Mouse (Mus musculus) splenic B cell, adult 2 months (primary cell): ENCODE measurements around the gene Skiv2l.
"Not testable (repeated sequence)": the region's sequence is repeated elsewhere in the genome, so short reads cannot be mapped to it uniquely, and the experiment has no call there.

Source experiments
- DNase-seq: peaks from one replicate; pipeline ENCODE4 v3.0.0-alpha.2; 2011; ENCODE audit warnings: low read depth, low spot score
- H3K27me3 ChIP-seq: 2 replicates; pipeline ENCODE4 v1.6.1; 2012; ENCODE audit warnings: mild to moderate bottlenecking, low read length, moderate library complexity, mixed read lengths; ENCODE audit not compliant: control insufficient read depth, poor library complexity, insufficient read depth, severe bottlenecking
- H3K36me3 ChIP-seq: 2 replicates; pipeline ENCODE4 v1.6.1; 2012; ENCODE audit warnings: mild to moderate bottlenecking, low read length, moderate library complexity, mixed read lengths; ENCODE audit not compliant: control insufficient read depth, poor library complexity, insufficient read depth, severe bottlenecking

Skiv2l gene

GRCm38 (mm10) chr17:34850517-34851125, 611 bp upstream of the Skiv2l start:
- peaks cover 4% of the 10 kb centered on the region for H3K36me3 ChIP-seq
- H3K27me3 ChIP-seq: no peaks in the 10 kb centered on the region
- DNase-seq: no peak

DNA sequence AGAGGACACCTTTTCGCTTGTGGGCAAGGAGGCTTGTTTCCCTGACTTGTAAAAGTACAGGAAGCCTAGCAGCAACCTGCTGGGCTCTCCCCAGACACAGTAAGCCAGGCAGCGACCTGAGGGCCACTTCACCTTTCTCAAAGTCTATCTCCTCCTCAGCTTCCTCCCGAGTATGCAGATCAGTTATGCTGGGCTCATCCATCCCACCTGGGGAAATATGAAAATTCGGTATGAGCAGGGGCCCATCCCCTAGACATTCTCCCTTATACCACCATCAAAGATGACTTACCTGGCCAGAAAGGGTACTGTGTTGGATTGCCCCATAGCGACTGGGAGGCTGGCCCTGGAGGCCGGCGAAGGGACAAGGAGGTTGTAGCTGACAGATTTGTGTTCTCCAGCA, 2.4 kb downstream of the Skiv2l start:
- Histone ChIP-seq H3K36me3 (peaks cover 4% of the 10 kb centered on the region; the same call in 1 of the 2 replicates), H3K27me3 (no peaks in the 10 kb centered on the region)
- DNase-seq: no peak

GRCm38 (mm10) chr17:34847192-34847591, 2.8 kb downstream of the Skiv2l start:
- Histone ChIP-seq H3K36me3 (peaks cover 4% of the 10 kb centered on the region; the same call in 1 of the 2 replicates), H3K27me3 (no peaks in the 10 kb centered on the region)
- no peak for DNase-seq

GRCm38 (mm10) chr17:34844884-34845283, 5.1 kb downstream of the Skiv2l start:
- DNase-seq: no peak
- no peaks in the 10 kb centered on the region for H3K27me3 ChIP-seq
- peaks cover 4% of the 10 kb centered on the region; the same call in 1 of the 2 replicates for H3K36me3 ChIP-seq

GRCm38 (mm10) chr17:34840736-34841307, 9.2 kb downstream of the Skiv2l start:
- Histone ChIP-seq H3K27me3 (no peaks in the 10 kb centered on the region), H3K36me3 (no peaks in the 10 kb centered on the region; the same call in 1 of the 2 replicates)
- DNase-seq: no peak

DNA sequence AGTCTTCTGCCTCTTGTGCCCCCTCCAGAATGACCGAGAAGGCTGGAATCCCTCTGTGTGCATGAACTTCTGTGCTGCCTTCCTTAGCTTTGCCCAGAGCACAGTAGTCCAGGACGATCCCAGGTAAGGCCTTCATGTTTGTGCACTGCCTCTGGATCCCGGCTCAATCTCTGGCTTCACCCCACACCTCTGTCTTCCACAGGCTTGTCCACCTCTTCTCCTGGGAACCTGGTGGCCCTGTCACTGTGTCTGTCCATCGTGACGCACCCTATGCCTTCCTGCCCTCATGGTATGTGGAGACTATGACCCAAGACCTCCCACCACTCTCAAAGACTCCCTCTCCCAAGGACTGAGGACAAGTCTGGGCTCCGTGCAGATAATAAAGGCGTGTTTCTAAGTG, 11.2 kb downstream of the Skiv2l start:
- Histone ChIP-seq H3K27me3 (no peaks in the 10 kb centered on the region), H3K36me3 (no peaks in the 10 kb centered on the region)
- DNase-seq: no peak

DNA sequence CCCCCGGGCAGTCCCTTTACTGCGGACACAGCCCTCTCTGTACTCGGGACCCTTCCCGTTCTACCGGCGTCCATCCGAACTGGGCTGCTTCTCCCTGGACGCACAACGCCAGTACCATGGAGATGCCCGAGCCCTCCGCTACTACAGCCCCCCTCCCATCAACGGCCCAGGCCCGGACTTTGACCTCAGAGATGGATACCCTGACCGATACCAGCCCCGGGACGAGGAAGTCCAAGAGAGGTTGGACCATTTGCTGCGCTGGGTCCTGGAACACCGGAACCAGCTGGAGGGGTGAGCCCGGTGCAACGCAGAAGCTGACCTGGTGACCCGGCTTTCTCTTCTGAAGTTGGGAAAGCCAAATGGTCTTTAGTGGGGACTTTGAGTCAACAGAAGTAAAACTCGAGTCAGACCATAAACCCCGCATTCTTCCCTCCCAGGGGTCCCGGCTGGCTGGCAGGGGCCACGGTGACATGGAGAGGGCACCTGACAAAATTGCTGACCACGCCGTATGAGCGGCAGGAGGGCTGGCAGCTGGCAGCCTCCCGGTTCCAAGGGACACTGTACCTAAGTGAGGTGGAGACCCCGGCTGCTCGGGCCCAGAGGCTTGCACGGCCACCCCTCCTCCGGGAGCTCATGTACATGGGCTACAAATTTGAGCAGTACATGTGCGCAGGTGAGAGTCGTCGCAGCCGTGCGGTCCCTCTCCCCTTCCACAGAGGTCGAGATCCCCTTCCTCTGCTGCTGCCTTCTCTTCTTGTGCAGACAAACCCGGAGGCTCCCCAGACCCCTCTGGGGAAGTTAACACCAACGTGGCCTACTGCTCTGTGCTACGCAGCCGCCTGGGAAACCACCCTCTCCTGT, 12.3 kb downstream of the Skiv2l start:
- H3K27me3 ChIP-seq: no peaks in the 10 kb centered on the region
- no peaks in the 10 kb centered on the region for H3K36me3 ChIP-seq
- DNase-seq: no peak

DNA sequence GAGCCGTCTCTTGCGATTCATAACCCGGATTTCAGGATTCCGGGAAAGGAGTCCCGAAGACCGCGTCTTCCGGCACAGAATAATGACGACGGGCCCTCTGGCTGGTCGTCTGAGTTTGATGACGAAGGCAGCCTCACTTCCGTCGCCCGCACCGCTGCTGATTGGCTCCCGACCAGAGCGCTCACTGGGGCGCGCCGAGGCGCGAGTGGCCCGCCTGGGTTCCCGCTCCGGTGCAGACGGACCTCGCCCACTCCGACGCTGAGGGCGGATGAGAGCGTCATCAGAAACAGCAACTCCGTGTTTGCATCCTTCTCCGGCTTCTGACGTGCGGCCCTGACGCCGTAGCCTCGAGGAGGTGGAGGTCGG, 13.2 kb downstream of the Skiv2l start, which contains the start of the genes Stk19 and Dxo:
Gene Stk19 (minus strand): TSS at position 90 of the 366 bp plus-strand sequence.
Gene Dxo (plus strand): TSS at position 164 of the 366 bp plus-strand sequence.
- Histone ChIP-seq H3K27me3 (no peaks in the 10 kb centered on the region), H3K36me3 (peaks cover 4% of the 10 kb centered on the region)
- DNase-seq: peak; percentile 97

GRCm38 (mm10) chr17:34836155-34836855, 13.7 kb downstream of the Skiv2l start:
- no peak for DNase-seq
- peaks cover 8% of the 10 kb centered on the region for H3K36me3 ChIP-seq
- H3K27me3 ChIP-seq: no peaks in the 10 kb centered on the region

DNA sequence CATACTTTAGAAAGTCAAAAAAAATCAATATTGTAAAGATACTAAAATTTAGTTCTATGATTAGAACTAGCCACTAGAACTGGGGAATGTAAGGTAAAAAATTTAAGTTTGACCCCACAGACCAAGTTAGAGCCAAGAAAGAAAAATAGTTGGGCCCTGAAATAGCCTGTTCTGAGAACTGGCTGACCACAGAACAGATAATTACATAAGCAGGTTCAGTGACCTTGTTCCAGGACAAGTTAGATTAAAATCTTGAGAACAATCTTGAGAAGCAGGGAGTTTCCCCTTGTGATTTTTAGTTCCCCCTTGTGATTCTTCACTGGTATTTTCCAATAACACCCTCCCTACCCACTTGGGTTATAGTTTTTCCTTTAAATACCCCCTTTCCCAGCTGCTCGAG, 19.2 kb downstream of the Skiv2l start:
- not testable (repeated sequence) for DNase-seq, H3K27me3 ChIP-seq
- H3K36me3 ChIP-seq: peaks cover 36% of the 10 kb centered on the region

- DNase-seq: no peak
These were observed 35.1 kb downstream of the Skiv2l start for GRCm38 (mm10) chr17:34814818-34815370.

GRCm38 (mm10) chr17:34813747-34814146, 36.3 kb downstream of the Skiv2l start:
- not testable (repeated sequence) for H3K27me3 ChIP-seq, H3K36me3 ChIP-seq
- DNase-seq: peak; percentile 53

More at GRCm38 (mm10) chr17:34814818-34815370, 35.1 kb downstream of the Skiv2l start:
- Histone ChIP-seq H3K27me3 (no peaks in the 10 kb centered on the region), H3K36me3 (no peaks in the 10 kb centered on the region)

- Histone ChIP-seq H3K36me3 (no peaks in the 10 kb centered on the region), H3K27me3 (no peaks in the 10 kb centered on the region)
- DNase-seq: no peak
These were observed 38.7 kb downstream of the Skiv2l start for GRCm38 (mm10) chr17:34811275-34811674.

DNA sequence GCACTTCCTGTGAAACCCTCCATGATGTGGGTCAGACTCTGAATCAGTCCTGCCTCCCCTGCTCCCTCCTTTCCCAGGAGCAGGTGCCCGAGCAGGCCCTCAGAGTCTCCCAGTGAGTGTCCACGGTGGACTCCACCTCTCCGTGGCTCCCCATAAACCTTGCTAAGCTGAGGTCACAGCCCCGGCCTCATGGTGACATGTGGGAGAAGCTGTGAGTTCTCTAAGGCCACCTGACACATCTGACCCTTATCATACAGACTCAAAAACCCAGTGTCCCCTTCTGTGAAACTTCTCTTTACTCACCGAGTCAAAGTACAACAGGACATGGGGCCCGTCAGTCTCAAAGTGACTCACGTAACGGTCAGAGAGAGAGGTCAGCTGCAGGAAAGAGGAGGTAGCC, 39.2 kb downstream of the Skiv2l start:
- not testable (repeated sequence) for H3K36me3 ChIP-seq, DNase-seq, H3K27me3 ChIP-seq
